ENCODE assay signal across 8 mouse cellular contexts in genomic region chr11:97799994-97800690, GRCm38 (mm10). TPM values are rescaled to one million over a fixed set of nuclear protein-coding genes. Genes with fewer than 3 reads are reported as not detected.
DNase-seq lines count a peak whose midpoint lies in the region; ATAC-seq and TF ChIP-seq lines count a peak whose summit lies in the region.

No protein-coding gene starts in this region.

- H3K9ac ChIP-seq in forebrain, postnatal 0 days: peak overlapping the region; percentile 80
- H3K9ac ChIP-seq in hindbrain, embryonic 14.5 days: peak overlapping the region; percentile 80
- peak overlapping the region; percentile 91 for H3K9ac ChIP-seq in liver, adult 2 months (ENCODE audit: low read depth, low read length)
- H3K9ac ChIP-seq in midbrain, postnatal 0 days (replicated peaks; ENCODE audit: low read length, poor library complexity, severe bottlenecking): peak overlapping the region; percentile 85

- no peaks in the 10 kb centered on the region for H3K9me3 ChIP-seq in forebrain, postnatal 0 days (ENCODE audit: low read length)
- no peaks in the 10 kb centered on the region for H3K9me3 ChIP-seq in hindbrain, embryonic 14.5 days (ENCODE audit: control insufficient read depth, low read length)
- no peaks in the 10 kb centered on the region for H3K9me3 ChIP-seq in midbrain, postnatal 0 days (ENCODE audit: low read length)

- TF ChIP-seq POLR2A in liver, adult 2 months (IDR thresholded peaks at IDR 0.05; ENCODE audit: extremely low read depth, insufficient read depth, low read length): 0 out of 2 replicates have a peak, but pooled peaks have one; percentile 34

- H3K27ac ChIP-seq in forebrain, postnatal 0 days (ENCODE audit: low read depth, low read length): peak overlapping the region; percentile 91
- peak overlapping the region; percentile 94 for H3K27ac ChIP-seq in hindbrain, embryonic 14.5 days
- peak overlapping the region; percentile 97 for H3K27ac ChIP-seq in liver, adult 2 months (replicated peaks; ENCODE audit: insufficient read depth, low read depth, low read length)
- peak overlapping the region; percentile 95 for H3K27ac ChIP-seq in midbrain, postnatal 0 days (ENCODE audit: low read depth, low read length)

- 1% methylated on average over 34 of the region's 43 CpGs for WGBS in forebrain, postnatal 0 days
- under 1% methylated on average over 29 of the region's 43 CpGs for WGBS in hindbrain, embryonic 14.5 days
- under 1% methylated on average over 34 of the region's 43 CpGs for WGBS in liver, adult 2 months
- 2% methylated on average over 32 of the region's 43 CpGs for whole genome bisulfite sequencing in midbrain, postnatal 0 days

- H3K4me3 ChIP-seq in forebrain, postnatal 0 days (ENCODE audit: low read depth, low read length): peak overlapping the region; percentile 97
- H3K4me3 ChIP-seq in hindbrain, embryonic 14.5 days (replicated peaks; ENCODE audit: low read length): peak overlapping the region; percentile 61
- H3K4me3 ChIP-seq in liver, adult 2 months (ENCODE audit: insufficient read depth, low read depth, low read length): peak overlapping the region; percentile 97
- H3K4me3 ChIP-seq in midbrain, postnatal 0 days (ENCODE audit: low read depth, low read length): peak overlapping the region; percentile 89

- H3K36me3 ChIP-seq in forebrain, postnatal 0 days (ENCODE audit: insufficient read depth): no peaks in the 10 kb centered on the region
- no peaks in the 10 kb centered on the region for H3K36me3 ChIP-seq in hindbrain, embryonic 14.5 days (replicated peaks; ENCODE audit: control insufficient read depth, insufficient read depth)
- no peaks in the 10 kb centered on the region for H3K36me3 ChIP-seq in liver, adult 2 months (ENCODE audit: control insufficient read depth, insufficient read depth, low read length)
- H3K36me3 ChIP-seq in midbrain, postnatal 0 days (ENCODE audit: insufficient read depth, low read length): no peaks in the 10 kb centered on the region

- ATAC-seq in forebrain, postnatal 0 days: peak; percentile 46
- peak; percentile 50 for ATAC-seq in hindbrain, embryonic 14.5 days (ENCODE audit: low FRiP score)
- peak; percentile 57 for ATAC-seq in midbrain, postnatal 0 days (ENCODE audit: low FRiP score)

- H3K27me3 ChIP-seq in forebrain, postnatal 0 days (ENCODE audit: insufficient read depth, low read length): no peaks in the 10 kb centered on the region
- H3K27me3 ChIP-seq in hindbrain, embryonic 14.5 days (ENCODE audit: control insufficient read depth, insufficient read depth, low read length): no peaks in the 10 kb centered on the region
- no peaks in the 10 kb centered on the region for H3K27me3 ChIP-seq in liver, adult 2 months (ENCODE audit: control insufficient read depth, insufficient read depth, low read length)
- no peaks in the 10 kb centered on the region for H3K27me3 ChIP-seq in midbrain, postnatal 0 days (ENCODE audit: insufficient read depth, low read length)

- H3K79me2 ChIP-seq in liver, adult 2 months (ENCODE audit: control insufficient read depth, insufficient read depth, low read length): peaks cover 13% of the 10 kb centered on the region; the same call in 1 of the 2 replicates

- peak; percentile 48 to 62 for DNase-seq in left cerebral cortex, adult 18-20 months (ENCODE audit: low spot score in 2 of 2)
- no peak for DNase-seq in left cerebral cortex, adult 11 months (ENCODE audit: low spot score)
- peak; percentile 60 for DNase-seq in c-Kit-positive CD71-negative TER-119-negative erythroid progenitor cells, embryonic 14.5 days (ENCODE audit: low read depth)
- DNase-seq in forebrain, postnatal 0 days: peak; percentile 68
- peak; percentile 52 for DNase-seq in hindbrain, embryonic 14.5 days (ENCODE audit: low spot score)
- DNase-seq in liver, adult 2 months (ENCODE audit: extremely low read depth, low read depth, low spot score): peak; percentile 63
- DNase-seq in midbrain, postnatal 0 days (ENCODE audit: low spot score): no peak
- peak; percentile 83 for DNase-seq in testis, postnatal 10 days (ENCODE audit: low spot score)

- peaks cover 29% of the 10 kb centered on the region for H3K4me1 ChIP-seq in forebrain, postnatal 0 days (ENCODE audit: insufficient read depth)
- H3K4me1 ChIP-seq in hindbrain, embryonic 14.5 days (replicated peaks; ENCODE audit: control insufficient read depth, insufficient read depth, low read length): peaks cover 35% of the 10 kb centered on the region
- H3K4me1 ChIP-seq in liver, adult 2 months (ENCODE audit: control insufficient read depth, insufficient read depth, low read length): peaks cover 28% of the 10 kb centered on the region
- peaks cover 17% of the 10 kb centered on the region for H3K4me1 ChIP-seq in midbrain, postnatal 0 days (ENCODE audit: insufficient read depth, low read length)

- no peak for TF ChIP-seq CTCF in forebrain, postnatal 0 days (IDR thresholded peaks at IDR 0.05; ENCODE audit: low read depth)
- no peak for TF ChIP-seq CTCF in liver, adult 2 months (IDR thresholded peaks at IDR 0.05; ENCODE audit: low read depth, low read length)
- TF ChIP-seq CTCF in midbrain, postnatal 0 days (IDR thresholded peaks at IDR 0.05): no peak

- H3K4me2 ChIP-seq in forebrain, postnatal 0 days (ENCODE audit: low read depth): peak overlapping the region; percentile 76
- H3K4me2 ChIP-seq in hindbrain, embryonic 14.5 days (replicated peaks): peak overlapping the region; percentile 91
- peak overlapping the region; percentile 71 for H3K4me2 ChIP-seq in midbrain, postnatal 0 days (ENCODE audit: low read depth, low read length, poor library complexity, severe bottlenecking)

RNA-seq across cellular contexts. Expression of gene Lasp1, which starts 1.3 kb away (rescaled TPM):
- 100 to 1,000 TPM; 165 to 168 TPM for total RNA-seq in left cerebral cortex, adult 18-20 months (2021)
- total RNA-seq in forebrain, postnatal 0 days (2014; rRNA removed): 142 and 153 TPM in 2 replicates
- 117 and 152 TPM in 2 replicates for polyA plus RNA-seq in forebrain, postnatal 0 days (2015; fragmentation: Nextera tagmentation; extraction: Ambion mirVana)
- polyA plus RNA-seq in hindbrain, embryonic 14.5 days (2014; fragmentation: Nextera tagmentation; extraction: Ambion mirVana): 110 and 126 TPM in 2 replicates
- total RNA-seq in liver, adult 2 months (2014; rRNA removed): 23.3 and 33.3 TPM in 2 replicates
- 80.5 and 85.4 TPM in 2 replicates for polyA plus RNA-seq in liver, adult 2 months (2012; rRNA removed)
- total RNA-seq in midbrain, postnatal 0 days (2014; rRNA removed): 206 and 216 TPM in 2 replicates
- polyA plus RNA-seq in midbrain, postnatal 0 days (2015; fragmentation: Nextera tagmentation; extraction: Ambion mirVana): 174 and 179 TPM in 2 replicates

RNA-seq across cellular contexts. Expression of gene Rpl23, which starts 17.9 kb away (rescaled TPM):
- 100 to 1,000 TPM; 351 to 356 TPM for total RNA-seq in left cerebral cortex, adult 18-20 months (2021)
- total RNA-seq in forebrain, postnatal 0 days (2014; rRNA removed): 310 and 470 TPM in 2 replicates
- 346 and 490 TPM in 2 replicates for polyA plus RNA-seq in forebrain, postnatal 0 days (2015; fragmentation: Nextera tagmentation; extraction: Ambion mirVana)
- polyA plus RNA-seq in hindbrain, embryonic 14.5 days (2014; fragmentation: Nextera tagmentation; extraction: Ambion mirVana): 324 and 419 TPM in 2 replicates
- 240 and 283 TPM in 2 replicates for total RNA-seq in liver, adult 2 months (2014; rRNA removed)
- polyA plus RNA-seq in liver, adult 2 months (2012; rRNA removed): 68.5 and 71.4 TPM in 2 replicates
- 177 and 224 TPM in 2 replicates for total RNA-seq in midbrain, postnatal 0 days (2014; rRNA removed)
- polyA plus RNA-seq in midbrain, postnatal 0 days (2015; fragmentation: Nextera tagmentation; extraction: Ambion mirVana): 308 and 329 TPM in 2 replicates

RNA-seq across cellular contexts. Expression of gene 1700001P01Rik, which starts 24.4 kb away (rescaled TPM):
- total RNA-seq in left cerebral cortex, adult 18-20 months (2021): 1 to 10 TPM in 1 of 2 experiments, under 1 TPM in 1; 0.98 to 1.1 TPM
- total RNA-seq in forebrain, postnatal 0 days (2014; rRNA removed): not detected in 2 replicates
- 0.27 and 0.33 TPM in 2 replicates for polyA plus RNA-seq in forebrain, postnatal 0 days (2015; fragmentation: Nextera tagmentation; extraction: Ambion mirVana)
- polyA plus RNA-seq in hindbrain, embryonic 14.5 days (2014; fragmentation: Nextera tagmentation; extraction: Ambion mirVana): 0.68 TPM in 1 of 2 replicates, not detected in the other
- total RNA-seq in liver, adult 2 months (2014; rRNA removed): not detected in 2 replicates
- polyA plus RNA-seq in liver, adult 2 months (2012; rRNA removed): not detected in 2 replicates
- not detected in 2 replicates for total RNA-seq in midbrain, postnatal 0 days (2014; rRNA removed)
- polyA plus RNA-seq in midbrain, postnatal 0 days (2015; fragmentation: Nextera tagmentation; extraction: Ambion mirVana): 0.29 TPM in 1 of 2 replicates, not detected in the other

RNA-seq across cellular contexts. Expression of gene Cwc25, which starts 33.8 kb away (rescaled TPM):
- total RNA-seq in left cerebral cortex, adult 18-20 months (2021): 10 to 100 TPM; 18.7 to 19.9 TPM
- 15.2 and 15.5 TPM in 2 replicates for total RNA-seq in forebrain, postnatal 0 days (2014; rRNA removed)
- 7.8 and 11.8 TPM in 2 replicates for polyA plus RNA-seq in forebrain, postnatal 0 days (2015; fragmentation: Nextera tagmentation; extraction: Ambion mirVana)
- 8.1 and 11.2 TPM in 2 replicates for polyA plus RNA-seq in hindbrain, embryonic 14.5 days (2014; fragmentation: Nextera tagmentation; extraction: Ambion mirVana)
- total RNA-seq in liver, adult 2 months (2014; rRNA removed): 5.8 and 6.8 TPM in 2 replicates
- 6.2 and 6.3 TPM in 2 replicates for polyA plus RNA-seq in liver, adult 2 months (2012; rRNA removed)
- 11.8 and 16.0 TPM in 2 replicates for total RNA-seq in midbrain, postnatal 0 days (2014; rRNA removed)
- polyA plus RNA-seq in midbrain, postnatal 0 days (2015; fragmentation: Nextera tagmentation; extraction: Ambion mirVana): 12.0 TPM in 2 replicates

RNA-seq across cellular contexts. Expression of gene B230217C12Rik, which starts 40.4 kb away (rescaled TPM):
- total RNA-seq in left cerebral cortex, adult 18-20 months (2021): 10 to 100 TPM; 73.9 to 75.8 TPM
- total RNA-seq in forebrain, postnatal 0 days (2014; rRNA removed): 21.0 and 24.8 TPM in 2 replicates
- polyA plus RNA-seq in forebrain, postnatal 0 days (2015; fragmentation: Nextera tagmentation; extraction: Ambion mirVana): 28.6 and 31.5 TPM in 2 replicates
- 38.2 and 38.8 TPM in 2 replicates for polyA plus RNA-seq in hindbrain, embryonic 14.5 days (2014; fragmentation: Nextera tagmentation; extraction: Ambion mirVana)
- 0.09 and 0.27 TPM in 2 replicates for total RNA-seq in liver, adult 2 months (2014; rRNA removed)
- polyA plus RNA-seq in liver, adult 2 months (2012; rRNA removed): 0.14 and 0.29 TPM in 2 replicates
- 37.7 and 43.6 TPM in 2 replicates for total RNA-seq in midbrain, postnatal 0 days (2014; rRNA removed)
- polyA plus RNA-seq in midbrain, postnatal 0 days (2015; fragmentation: Nextera tagmentation; extraction: Ambion mirVana): 38.2 and 41.8 TPM in 2 replicates

Comparison
In these comparisons a context has a peak if more than half of its experiments do, and no peak if none do; other contexts are left out.
1. DNase-seq: peak in left cerebral cortex, adult 18-20 months (2 of 2), c-Kit-positive CD71-negative TER-119-negative erythroid progenitor cells, embryonic 14.5 days (single experiment), forebrain, postnatal 0 days (single experiment), hindbrain, embryonic 14.5 days (single experiment), liver, adult 2 months (single experiment) and testis, postnatal 10 days (single experiment); none in left cerebral cortex, adult 11 months (single experiment) and midbrain, postnatal 0 days (single experiment).
2. Peak in every context shown above with its lines, with median percentiles within 50 percentile points of each other: ATAC-seq, H3K27ac ChIP-seq, H3K4me2 ChIP-seq, H3K4me3 ChIP-seq and H3K9ac ChIP-seq.